Mouse (Mus musculus) retina, embryonic 14.5 days (tissue): ENCODE results near the gene Gtf3c6.

Experiments used
- DNase-seq: peaks from one replicate; pipeline ENCODE4 v3.0.0-alpha.2; 2015; ENCODE audit warnings: low spot score

Gtf3c6 gene

GRCm38 (mm10) chr10:40258976-40259375, 1.1 kb upstream of the Gtf3c6 start:
- DNase-seq = peak; percentile 86

GRCm38 (mm10) chr10:40258401-40258966, 576 bp upstream of the Gtf3c6 start:
- DNase-seq = peak; percentile 92

- peak; percentile 72 for DNase-seq
Observed at GRCm38 (mm10) chr10:40256716-40257115, 1.2 kb downstream of the Gtf3c6 start.

GRCm38 (mm10) chr10:40250969-40251368, 6.9 kb downstream of the Gtf3c6 start:
- no peak for DNase-seq

- DNase-seq = no peak
Observed at GRCm38 (mm10) chr10:40249625-40250024, 8.3 kb downstream of the Gtf3c6 start.

GRCm38 (mm10) chr10:40247166-40247716, 10.7 kb downstream of the Gtf3c6 start:
- no peak for DNase-seq

- peak; percentile 90 for DNase-seq
Observed at GRCm38 (mm10) chr10:40246374-40247165, 11.3 kb downstream of the Gtf3c6 start, which contains the start of gene Rpf2. Rpf2 (minus strand) TSS chr10:40247036.

- no peak for DNase-seq
Observed at GRCm38 (mm10) chr10:40237826-40238225, 20.1 kb downstream of the Gtf3c6 start.

- no peak for DNase-seq
Observed at GRCm38 (mm10) chr10:40233241-40233640, 24.7 kb downstream of the Gtf3c6 start.

- DNase-seq = no peak
Observed at GRCm38 (mm10) chr10:40232442-40232841, 25.5 kb downstream of the Gtf3c6 start.

GRCm38 (mm10) chr10:40229725-40230124, 28.2 kb downstream of the Gtf3c6 start:
- DNase-seq = no peak

- DNase-seq = no peak
Observed at GRCm38 (mm10) chr10:40227660-40228303, 30.1 kb downstream of the Gtf3c6 start.

- DNase-seq = no peak
Observed at GRCm38 (mm10) chr10:40218874-40219273, 39.0 kb downstream of the Gtf3c6 start.

GRCm38 (mm10) chr10:40212443-40213169, 45.3 kb downstream of the Gtf3c6 start:
- DNase-seq = peak; percentile 96
